Mouse (Mus musculus) cerebellum, adult 11 months (tissue): ENCODE measurements around the gene Actn3.
A peak's percentile ranks its signal among the peaks of the same experiment; 100 is the strongest.
"Not testable (repeated sequence)": the region's sequence is repeated elsewhere in the genome, so short reads cannot be mapped to it uniquely, and the experiment has no call there.

Experiments used
- DNase-seq: peaks from one replicate; pipeline ENCODE4 v3.0.0; 2022

Gene Actn3

DNA sequence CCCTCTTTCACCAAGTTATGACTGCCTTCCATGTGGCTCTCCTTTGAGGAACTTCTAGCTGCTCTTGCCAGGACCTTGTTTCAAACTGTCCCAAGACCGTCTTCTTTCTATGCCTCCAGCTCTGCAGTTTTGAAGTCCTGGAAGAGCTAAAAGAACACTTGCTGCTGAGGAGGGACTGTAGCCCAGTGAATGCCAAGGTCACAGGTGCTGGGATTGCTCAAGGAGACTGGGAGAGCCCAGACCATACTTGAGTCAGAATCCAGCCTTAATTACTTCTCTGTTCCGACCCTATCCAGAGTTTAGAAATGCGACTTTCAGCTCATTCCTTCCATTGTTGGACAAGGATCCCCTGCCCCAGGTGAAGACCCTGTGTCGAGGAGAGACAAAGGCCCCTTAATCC lies 21.8 kb downstream of the Actn3 start:
- DNase-seq, result no peak

DNA sequence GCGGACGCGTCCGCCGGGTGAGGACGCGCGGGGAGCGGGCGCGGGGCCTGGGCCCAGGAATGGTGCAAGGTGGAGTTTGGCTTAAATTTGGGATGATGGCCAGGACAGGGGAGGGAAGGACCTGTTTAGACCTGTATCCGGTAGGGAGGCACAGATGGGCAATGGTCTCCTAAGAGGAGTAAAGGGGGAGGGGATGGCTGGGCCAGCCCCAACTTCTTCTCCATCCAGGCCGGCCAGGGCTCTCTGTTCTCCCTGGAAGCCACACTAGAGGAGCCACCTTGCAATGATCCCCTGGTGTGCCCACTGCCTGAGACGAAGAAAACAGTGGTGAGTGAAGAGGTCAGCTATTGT lies 22.3 kb downstream of the Actn3 start:
- DNase-seq, result no peak

DNA sequence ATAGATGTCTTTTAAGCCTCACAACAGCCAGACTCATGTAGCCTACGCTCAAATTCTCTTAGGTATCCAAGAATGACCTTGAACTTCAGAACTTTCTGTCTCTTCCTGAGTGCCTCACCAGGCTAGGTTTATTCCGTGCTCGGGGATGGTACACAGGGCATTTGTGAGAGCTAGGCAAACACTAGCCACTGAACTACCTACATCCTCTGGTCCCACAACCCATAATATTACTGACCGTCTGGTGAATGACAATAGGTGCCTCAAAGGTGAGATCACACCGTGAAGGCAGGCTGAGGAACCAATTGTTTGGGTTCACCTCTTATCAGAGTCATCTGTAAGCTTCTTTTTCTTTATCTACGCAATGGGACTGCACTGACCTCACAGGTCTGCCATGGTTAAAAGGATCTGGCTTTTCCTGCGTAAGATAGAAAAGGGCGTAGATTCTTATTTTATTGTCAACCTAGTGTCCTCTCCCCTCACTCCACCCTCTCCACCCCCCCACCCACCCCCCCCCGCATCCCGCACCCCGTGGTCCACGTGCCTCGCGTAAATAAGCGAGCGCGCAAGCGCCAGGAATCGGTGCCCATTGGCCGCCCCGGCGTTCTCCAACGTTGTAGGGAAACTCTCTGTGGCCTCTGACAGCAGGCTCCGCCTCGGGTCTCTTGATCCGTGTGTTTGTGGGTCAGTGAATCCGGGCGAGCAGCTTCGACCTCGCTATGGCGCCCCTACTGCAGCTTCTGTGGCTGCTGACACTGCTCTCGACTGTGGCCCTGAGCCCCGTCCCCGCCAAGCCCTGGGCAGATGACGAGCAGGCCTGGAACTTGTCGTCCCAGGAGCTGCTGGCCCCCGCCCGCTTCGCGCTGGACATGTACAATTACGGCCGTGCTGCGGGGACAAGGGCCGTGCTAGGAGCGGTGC lies 22.9 kb downstream of the Actn3 start, which contains the start of gene Ctsf:
TSS of gene Ctsf (plus strand) at position 579 of the 918 bp plus-strand sequence.
- peak; percentile 93 for DNase-seq

DNA sequence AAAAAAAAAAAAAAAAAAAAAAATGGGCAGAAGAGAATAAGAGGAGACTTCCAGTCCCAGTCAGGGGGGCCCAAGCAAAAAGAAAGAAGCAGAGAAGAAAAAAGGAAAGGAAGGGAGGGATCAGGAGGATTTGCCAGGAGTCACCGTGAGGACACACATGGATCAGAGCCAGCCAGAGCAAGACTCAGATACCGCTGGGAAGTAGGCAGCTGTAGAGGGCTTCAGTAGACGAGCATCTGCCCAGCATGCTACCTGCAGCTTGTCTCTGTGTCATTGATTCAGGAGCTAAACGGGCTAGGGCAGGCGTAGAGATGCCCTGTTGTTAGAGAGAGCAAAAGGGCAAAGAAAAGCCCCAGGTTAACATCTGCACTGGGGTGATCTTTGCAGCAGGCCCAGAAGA lies 27.4 kb downstream of the Actn3 start:
- no peak for DNase-seq

DNA sequence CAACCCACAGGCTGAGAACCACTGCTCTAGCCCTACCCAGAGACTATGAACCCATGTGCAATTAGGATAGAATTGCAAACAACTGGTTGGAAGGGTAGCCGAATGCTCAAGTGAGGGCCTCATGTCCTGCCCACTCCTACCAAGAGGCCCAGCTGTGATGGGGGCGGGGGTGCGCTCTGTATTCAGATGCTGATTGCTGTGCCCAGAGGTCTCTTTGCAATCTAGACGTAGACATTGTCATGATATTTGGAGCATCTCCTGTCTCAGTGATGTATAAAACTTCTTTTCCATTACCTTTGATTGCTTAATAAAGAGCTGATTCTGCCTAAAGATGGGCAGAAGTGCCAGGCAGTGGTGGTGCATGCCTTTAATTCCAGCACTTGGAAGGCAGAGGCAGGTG lies 27.9 kb downstream of the Actn3 start:
- no peak for DNase-seq

DNA sequence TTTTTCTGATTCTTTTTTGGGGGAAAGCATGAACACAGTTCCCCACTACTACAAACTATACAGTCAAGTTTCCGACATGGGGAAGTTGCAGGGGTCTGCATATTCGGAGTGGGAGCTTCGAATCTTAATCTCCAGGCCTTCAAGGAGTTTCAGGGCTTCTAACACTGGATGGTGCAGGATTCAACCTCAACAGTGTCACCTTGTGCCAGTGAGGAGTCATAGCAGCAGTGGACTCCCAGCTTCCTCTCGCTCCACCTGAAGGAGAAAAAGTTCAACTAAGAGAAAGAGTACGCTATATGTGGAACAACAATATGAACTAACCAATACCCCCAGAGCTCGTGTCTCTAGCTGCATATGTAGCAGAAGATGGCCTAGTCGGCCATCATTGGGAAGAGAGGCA lies 30.2 kb downstream of the Actn3 start:
- DNase-seq, result no peak

DNA sequence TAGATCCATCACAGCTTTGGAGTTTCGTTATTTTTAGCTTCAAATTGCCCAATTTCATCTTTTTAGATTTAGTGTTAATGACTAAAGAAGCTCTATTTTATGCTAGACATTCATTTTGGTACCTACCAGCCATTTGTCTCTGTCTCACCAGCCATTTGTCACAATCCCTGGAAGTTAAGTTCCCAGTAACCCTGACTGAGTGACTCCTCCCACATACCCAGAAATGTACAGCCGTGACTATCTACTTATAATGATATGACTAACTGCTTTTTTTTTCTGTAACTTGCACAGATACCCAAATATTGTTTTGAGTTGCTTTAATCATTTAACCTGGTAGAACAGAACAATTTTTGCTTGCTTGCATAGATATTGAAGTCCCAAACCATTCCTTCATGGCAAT lies 31.9 kb downstream of the Actn3 start:
- DNase-seq, result no peak

DNA sequence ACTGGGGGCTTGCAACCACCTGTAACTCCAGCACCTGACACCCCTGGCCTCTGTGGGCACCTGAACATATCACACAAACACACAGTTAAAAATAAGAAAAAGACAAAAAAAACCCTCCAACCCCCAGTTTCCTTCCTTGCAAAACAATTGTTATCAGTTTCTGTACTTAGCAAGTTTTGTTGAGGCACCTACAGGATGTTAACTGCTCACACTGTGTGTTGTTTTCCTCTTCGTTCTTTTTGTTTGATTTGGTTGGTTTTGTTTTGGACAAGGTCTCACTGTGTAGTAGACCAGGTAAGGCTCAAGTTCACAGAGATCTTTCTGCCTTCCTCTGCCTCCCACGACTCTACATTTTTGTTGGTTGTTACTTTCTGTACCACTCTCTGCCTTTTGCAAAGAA lies 35.1 kb downstream of the Actn3 start:
- DNase-seq, result no peak

DNA sequence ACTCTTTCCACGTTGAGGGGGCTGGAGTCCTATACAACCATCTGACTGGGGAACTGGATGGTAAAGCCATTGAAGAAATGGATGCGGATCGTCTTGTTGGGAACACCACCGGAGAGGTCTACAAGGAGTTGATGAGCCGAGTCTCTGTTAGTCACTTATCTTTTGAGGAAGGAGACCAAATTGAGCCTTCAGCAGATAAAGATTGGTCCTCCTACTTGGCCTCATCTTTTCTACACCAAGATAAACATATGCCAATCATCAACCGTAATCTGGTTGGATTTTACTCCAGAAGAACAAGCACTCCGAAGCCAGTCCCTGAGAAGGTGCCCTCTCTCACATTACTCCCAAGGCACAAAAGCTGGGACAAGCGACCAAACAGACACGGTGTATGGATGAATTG lies 36.9 kb downstream of the Actn3 start:
- no peak for DNase-seq

DNA sequence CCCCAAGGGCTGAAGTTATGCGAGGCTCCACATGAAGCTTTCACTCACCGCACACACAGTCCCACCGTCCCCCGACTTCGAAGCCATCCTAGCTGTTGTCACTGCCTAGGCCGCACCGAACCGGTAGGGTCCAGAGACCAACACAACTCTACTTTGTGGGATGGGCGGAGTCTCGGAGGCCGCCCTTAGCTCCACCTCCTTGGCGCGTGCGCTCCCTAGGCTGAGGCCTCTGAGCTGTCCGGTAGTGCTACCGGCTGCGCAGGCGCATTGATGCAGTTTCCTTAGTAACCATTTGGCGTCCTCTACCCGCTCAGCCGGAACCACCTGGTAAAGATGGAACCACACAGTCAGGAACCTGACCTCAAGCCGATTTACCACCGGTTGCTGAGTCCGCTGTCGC lies 38.6 kb downstream of the Actn3 start, which contains the start of the genes Ccs and Ccdc87:
TSS of gene Ccs (minus strand) at position 184 of the 400 bp plus-strand sequence.
TSS of gene Ccdc87 (plus strand) at position 218 of the 400 bp plus-strand sequence.
- peak; percentile 95 for DNase-seq

DNA sequence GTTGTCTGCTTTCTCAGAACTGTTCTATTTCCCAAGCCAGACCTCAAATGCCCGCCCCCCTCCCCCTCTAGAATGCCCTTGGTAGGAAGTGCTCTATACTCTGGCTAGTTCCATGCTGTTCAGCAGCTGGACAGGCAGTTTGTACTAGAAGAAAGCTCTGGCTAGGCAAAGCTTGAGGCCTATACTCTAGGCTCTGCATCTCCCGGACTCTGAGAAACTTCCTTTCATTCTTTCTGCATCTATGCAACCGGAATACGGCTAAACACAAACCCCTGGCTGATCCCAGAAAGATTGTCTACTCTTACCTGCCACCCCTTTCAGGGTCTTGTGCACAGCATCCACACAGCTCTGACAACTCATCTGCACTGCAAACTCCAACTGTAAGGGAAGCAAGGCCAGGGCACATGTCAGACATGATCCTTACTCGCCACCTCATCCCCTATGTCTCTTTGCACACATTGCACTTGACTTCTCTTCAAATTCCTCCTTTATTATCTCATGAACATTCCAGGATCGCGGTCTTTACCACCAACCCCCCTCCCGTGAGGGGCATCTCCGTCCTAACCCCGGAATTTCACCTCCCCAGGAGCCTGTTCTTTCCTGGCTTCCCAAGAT lies 39.1 kb downstream of the Actn3 start:
- DNase-seq, result no peak

DNA sequence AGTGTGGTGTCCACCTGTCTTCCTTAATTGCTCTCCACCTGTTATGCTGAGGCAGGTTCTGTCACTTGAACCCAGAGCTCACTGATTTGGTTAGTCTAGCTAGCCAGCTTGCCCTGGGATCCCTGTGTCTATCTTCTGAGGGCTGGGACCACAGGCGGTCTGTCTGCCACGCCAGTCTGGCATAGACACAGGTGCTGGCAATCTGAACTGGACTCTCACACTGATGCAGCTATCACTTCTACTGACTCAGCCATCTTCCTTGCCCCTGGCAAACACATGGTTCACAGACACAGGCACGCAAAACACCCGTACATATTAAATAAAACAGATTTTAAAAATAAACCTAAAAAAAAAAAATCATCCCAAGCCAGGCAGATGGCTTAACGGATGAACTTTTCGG lies 40.7 kb downstream of the Actn3 start:
- no peak for DNase-seq

DNA sequence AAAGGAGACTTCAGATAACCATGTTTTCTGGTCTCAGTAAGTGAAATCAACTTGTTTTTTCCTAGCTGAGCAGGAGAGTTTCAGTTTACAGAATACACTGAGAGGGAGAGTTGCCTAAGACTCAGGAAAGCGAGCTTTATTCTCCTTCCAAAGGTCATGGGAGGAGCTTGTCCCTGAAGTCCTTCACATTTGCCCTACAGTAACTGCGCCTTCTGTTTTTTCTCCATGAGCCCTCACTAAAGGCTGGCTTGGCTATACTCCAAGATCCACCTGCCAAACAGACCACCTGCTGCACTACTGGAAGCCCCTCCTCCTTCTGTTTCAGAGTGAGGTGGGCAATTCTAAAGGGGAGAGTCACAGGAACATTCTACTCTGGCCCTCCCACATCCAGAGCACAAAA lies 41.6 kb downstream of the Actn3 start:
- DNase-seq, result no peak

DNA sequence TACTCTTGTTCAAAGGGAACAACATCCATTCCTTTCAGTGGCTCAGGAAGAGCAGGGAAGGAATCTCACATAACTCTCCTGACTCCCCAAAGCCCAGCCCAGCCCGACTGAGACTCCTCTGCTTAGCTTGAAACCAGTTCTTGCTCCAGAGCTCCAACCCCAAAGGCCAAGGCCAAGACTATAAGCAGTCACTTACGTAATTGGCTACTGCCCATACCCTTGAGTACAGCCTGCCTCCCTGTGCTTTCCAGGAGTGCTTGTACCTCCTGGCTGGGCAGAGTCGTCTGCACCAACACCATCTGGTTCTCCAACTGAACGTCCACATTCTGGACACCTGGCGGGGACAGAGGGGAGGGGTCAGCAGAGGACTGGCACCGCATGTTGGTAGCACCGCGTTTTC lies 43.7 kb downstream of the Actn3 start:
- no peak for DNase-seq

DNA sequence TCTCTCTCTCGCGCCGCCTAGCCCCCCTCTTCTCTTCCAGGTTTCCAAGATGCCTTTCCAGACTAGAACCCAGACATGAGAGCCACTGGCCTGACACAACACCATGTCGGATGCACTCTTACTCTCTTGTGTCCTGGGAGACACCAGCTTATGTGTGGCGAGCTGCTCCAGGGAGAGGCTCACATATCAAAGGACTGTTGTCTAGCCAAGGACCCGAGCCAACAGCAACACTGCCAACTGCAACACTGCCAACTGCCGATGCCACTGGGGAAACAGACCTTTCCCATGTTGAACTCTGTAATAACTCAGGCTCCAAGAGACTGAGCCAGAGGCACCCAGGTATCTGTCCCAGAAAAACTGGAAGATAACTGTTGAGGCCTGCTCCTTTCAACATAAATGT lies 48.6 kb downstream of the Actn3 start:
- DNase-seq, result peak; percentile 66

DNA sequence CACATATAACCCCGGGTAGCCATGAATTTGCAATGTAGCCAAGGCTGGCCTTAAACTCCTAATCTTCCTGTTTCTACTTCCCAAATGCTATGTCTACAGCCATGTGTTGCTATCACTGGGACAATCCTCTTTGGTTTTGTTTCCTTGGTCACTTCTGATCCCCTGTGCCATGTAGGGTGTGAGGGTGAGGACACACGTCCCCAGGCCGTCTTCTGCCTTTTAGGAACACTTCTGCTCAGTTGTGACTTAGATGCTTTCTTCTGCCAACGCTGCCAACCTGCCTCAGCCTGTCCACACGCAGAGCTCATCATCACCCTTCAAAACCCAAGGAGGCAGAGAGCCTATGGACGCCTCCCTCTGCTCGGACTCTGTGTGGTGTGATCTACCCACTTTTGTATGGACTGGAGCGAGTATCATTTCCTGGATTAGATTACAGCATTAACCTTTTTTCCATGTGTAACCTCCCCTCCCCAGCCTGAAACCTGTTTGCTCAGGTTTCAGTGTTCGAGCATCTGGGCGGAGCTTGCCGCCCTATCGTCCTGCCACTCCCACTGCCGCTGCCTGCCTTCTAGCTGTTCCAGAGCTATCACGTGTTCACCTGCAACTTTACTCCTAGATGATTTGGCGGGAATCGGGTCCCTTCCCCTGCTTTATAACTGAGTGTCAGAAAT lies 49.1 kb downstream of the Actn3 start:
- DNase-seq, result no peak

DNA sequence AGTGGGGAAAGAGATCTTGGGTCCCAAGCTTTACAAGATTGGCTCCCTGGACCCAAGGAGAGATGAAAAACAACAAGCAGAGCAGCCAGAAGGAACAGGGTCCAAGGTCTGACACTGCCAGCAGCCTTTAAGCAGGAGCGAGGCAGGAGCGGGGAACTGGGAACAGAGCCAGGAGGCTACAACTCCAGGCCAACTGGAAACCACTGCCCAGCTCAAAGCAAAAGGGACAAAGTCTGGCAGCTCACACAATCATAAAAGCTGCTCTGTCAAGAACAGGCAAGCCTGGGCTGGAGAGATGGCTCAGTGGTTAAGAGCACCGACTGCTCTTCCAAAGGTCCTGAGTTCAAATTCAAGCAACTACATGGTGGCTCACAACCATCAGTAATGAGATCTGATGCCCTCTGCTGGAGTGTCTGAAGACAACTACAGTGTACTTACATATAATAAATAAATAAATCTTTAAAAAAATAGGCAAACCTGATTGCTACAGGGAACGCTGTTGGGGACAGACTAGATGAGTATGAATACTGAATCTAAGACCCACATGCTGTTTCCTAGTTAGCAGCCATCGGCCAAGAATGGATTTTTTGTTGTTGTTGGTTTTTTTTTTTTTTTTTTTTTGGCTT lies 56.9 kb downstream of the Actn3 start:
- peak; percentile 33 for DNase-seq

DNA sequence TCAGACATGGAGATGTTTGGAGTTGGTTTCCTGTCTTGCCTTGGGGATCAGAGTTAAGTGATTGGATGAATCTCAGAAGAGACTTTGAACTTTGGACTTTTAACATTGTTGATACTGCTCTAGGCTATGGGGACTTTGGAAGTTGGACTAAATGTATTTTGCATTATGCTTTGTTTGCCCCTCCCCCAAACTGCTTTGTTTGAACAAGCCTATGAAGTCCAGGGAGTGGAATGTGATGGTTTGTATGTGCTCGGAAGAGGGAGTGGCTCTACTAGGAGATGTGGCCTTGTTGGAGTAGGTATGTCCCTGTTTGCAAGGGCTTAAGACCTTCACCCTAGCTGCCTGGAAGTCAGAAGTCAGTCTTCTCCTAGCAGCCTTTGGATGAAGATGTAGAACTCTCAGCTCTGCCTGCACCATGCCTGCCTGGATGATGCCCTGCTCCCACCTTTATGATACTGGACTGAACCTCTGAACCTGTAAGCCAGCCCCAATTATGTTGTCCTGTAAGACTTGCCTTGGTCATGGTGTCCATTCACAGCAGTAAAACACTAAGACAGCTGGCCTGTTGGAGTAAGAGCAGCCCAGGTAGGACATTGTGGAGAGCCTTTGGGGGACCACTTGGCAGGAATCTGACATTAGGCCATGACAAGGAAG lies 60.4 kb downstream of the Actn3 start:
- no peak for DNase-seq

DNA sequence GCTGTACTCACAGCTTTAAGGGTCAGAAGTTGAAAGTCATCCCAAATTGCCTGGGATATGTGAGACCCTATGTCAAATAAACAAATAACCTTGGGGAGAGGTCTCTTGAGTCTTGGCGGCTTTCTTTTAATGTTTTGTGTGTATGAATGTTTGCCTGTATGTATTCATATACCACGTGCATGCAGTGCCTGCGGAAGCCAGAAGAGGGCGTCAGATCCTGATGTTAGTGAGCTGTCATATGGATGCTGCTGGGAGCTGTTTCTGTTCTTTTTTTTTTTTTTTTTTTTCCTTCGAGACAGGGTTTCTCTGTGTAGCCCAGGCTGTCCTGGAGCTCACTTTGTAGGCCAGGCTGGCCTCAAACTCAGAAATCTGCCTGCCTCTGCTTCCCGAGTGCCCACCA lies 64.7 kb downstream of the Actn3 start:
- DNase-seq, result no peak

DNA sequence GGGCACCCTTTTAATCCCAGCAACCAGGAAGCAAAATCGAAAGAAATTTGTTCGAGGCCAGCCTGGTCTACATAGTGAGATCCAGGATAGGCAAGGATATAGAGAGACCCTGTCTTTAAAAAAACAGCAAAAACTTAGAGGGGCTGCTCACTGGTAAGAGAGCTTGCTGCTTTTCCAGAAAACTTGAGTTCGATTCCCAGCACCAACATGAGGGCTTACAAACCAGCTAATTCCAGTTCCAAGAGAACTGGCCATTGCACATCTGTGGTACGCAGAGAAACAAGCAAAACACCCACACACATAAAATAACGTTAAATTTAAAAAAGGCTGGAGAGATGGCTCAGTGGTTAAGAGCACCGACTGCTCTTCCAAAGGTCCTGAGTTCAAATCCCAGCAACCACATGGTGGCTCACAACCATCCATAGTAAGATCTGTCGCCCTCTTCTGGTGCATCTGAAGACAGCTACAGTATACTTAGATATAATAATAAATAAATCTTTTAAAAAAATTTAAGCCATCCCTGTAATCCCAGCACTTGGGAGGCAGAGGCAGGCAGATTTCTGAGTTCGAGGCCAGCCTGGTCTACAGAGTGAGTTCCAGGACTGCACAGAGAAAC lies 65.3 kb downstream of the Actn3 start:
- DNase-seq, result not testable (repeated sequence)

DNA sequence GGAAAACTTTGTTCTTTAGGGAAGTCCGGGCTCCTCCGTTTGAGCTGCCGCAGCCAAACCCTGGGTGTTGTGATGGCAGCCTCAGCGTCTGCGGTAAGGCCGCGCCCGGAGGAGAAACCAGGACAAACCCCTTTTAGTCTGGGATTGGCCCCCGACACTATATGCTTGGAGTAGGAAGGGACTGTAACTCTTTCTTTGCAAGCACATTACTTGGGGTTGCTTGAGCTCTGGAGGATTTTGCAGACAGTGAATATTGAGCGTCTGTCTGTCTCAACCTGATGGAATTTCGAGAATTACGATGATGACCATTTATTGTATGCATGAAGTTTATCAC lies 65.8 kb downstream of the Actn3 start:
- no peak for DNase-seq
